Mouse (Mus musculus) forebrain, embryonic 16.5 days (tissue): Measurements from ENCODE around the gene Csnk1g2. TPM values are rescaled to one million over a fixed set of nuclear protein-coding genes. Genes with fewer than 3 reads are reported as not detected.

Experiments used
- ATAC-seq: fragments of 200-750 bp; cut with Nextera tagmentation; 2 replicates; pipeline ENCODE4 v1.8.0; 2017; ENCODE audit warnings: mild to moderate bottlenecking, moderate library complexity
- H3K27ac ChIP-seq: fragments of 300-500 bp; sonication (generic); 2 replicates; pipeline ENCODE4 v1.5.1; 2014; ENCODE audit warnings: low read length, control low read depth
- H3K27me3 ChIP-seq: fragments of 300-500 bp; sonication (generic); replicated peaks from 2 replicates; pipeline ENCODE4 v1.6.1; 2014; ENCODE audit warnings: low read length; ENCODE audit not compliant: control insufficient read depth, insufficient read depth
- H3K36me3 ChIP-seq: fragments of 300-500 bp; sonication (generic); 2 replicates; pipeline ENCODE4 v1.6.1; 2014; ENCODE audit not compliant: control insufficient read depth, insufficient read depth
- H3K4me1 ChIP-seq: fragments of 300-500 bp; sonication (generic); replicated peaks from 2 replicates; pipeline ENCODE4 v1.6.1; 2014; ENCODE audit warnings: low read length; ENCODE audit not compliant: control insufficient read depth, insufficient read depth
- H3K4me2 ChIP-seq: fragments of 300-500 bp; sonication (generic); 2 replicates; pipeline ENCODE4 v1.6.1; 2014; ENCODE audit warnings: mild to moderate bottlenecking, low read length, control low read depth
- H3K4me3 ChIP-seq: fragments of 300-500 bp; sonication (generic); replicated peaks from 2 replicates; pipeline ENCODE4 v1.5.1; 2014; ENCODE audit warnings: mild to moderate bottlenecking, low read length, control low read depth
- H3K9ac ChIP-seq: fragments of 300-500 bp; sonication (generic); replicated peaks from 2 replicates; pipeline ENCODE4 v1.6.1; 2014; ENCODE audit warnings: low read depth, low read length, control low read depth
- H3K9me3 ChIP-seq: fragments of 300-500 bp; sonication (generic); 2 replicates; pipeline ENCODE4 v1.6.1; 2016; ENCODE audit warnings: low read length; ENCODE audit not compliant: control insufficient read depth
- WGBS: fragments of 180-500 bp; shearing (Covaris S2); extraction: QIAGEN DNeasy Blood & Tissue Kit; methylation state at CpG from one replicate; pipeline ENCODE4 v1.1.7; 2014; 5-methylcytosine and 5-hydroxymethylcytosine counted together
- polyA plus RNA-seq: library from polyadenylated mRNA; unstranded; fragments of >200 nt; fragmentation: Nextera tagmentation; extraction: Ambion mirVana; gene quantifications from 2 replicates; pipeline ENCODE4 v1.2.1, GENCODE M21; 2015

Gene Csnk1g2
- polyA plus RNA-seq, 1 experiment from 2014 or later = 96.9 TPM

GRCm38 (mm10) chr10:80609269-80609924, 13.2 kb upstream of the Csnk1g2 start:
- Histone ChIP-seq H3K27ac (no peak overlapping the region), H3K36me3 (peaks cover 16% of the 10 kb centered on the region; the same call in 1 of the 2 replicates)
- 90% methylated on average over 10 of the region's 10 CpGs for WGBS

GRCm38 (mm10) chr10:80610116-80610785, 12.4 kb upstream of the Csnk1g2 start:
- no peak for ATAC-seq
- WGBS = 94% methylated on average over 9 of the region's 9 CpGs

More at GRCm38 (mm10) chr10:80609269-80609924, 13.2 kb upstream of the Csnk1g2 start:
- no peaks in the 10 kb centered on the region for H3K9me3 ChIP-seq
- 0 out of 2 replicates have a peak overlapping the region, but pooled peaks have one; percentile 5 for H3K9ac ChIP-seq
- no peaks in the 10 kb centered on the region for H3K27me3 ChIP-seq
- no peak for ATAC-seq
- no peak overlapping the region for H3K4me2 ChIP-seq
- H3K4me1 ChIP-seq = no peaks in the 10 kb centered on the region
- no peak overlapping the region for H3K4me3 ChIP-seq

GRCm38 (mm10) chr10:80611024-80611423, 11.6 kb upstream of the Csnk1g2 start:
- Histone ChIP-seq H3K9ac (no peak overlapping the region), H3K4me3 (no peak overlapping the region), H3K27ac (no peak overlapping the region), H3K27me3 (no peaks in the 10 kb centered on the region), H3K36me3 (peaks cover 21% of the 10 kb centered on the region; the same call in 1 of the 2 replicates), H3K4me2 (no peak overlapping the region), H3K4me1 (no peaks in the 10 kb centered on the region), H3K9me3 (no peaks in the 10 kb centered on the region)
- 77% methylated on average over 4 of the region's 4 CpGs for WGBS
- no peak for ATAC-seq

More at GRCm38 (mm10) chr10:80610116-80610785, 12.4 kb upstream of the Csnk1g2 start:
- no peak overlapping the region for H3K9ac ChIP-seq
- H3K27me3 ChIP-seq = no peaks in the 10 kb centered on the region
- H3K36me3 ChIP-seq = peaks cover 19% of the 10 kb centered on the region; the same call in 1 of the 2 replicates
- no peaks in the 10 kb centered on the region for H3K9me3 ChIP-seq
- H3K4me2 ChIP-seq = no peak overlapping the region
- H3K27ac ChIP-seq = no peak overlapping the region
- no peak overlapping the region for H3K4me3 ChIP-seq
- no peaks in the 10 kb centered on the region for H3K4me1 ChIP-seq

GRCm38 (mm10) chr10:80611905-80612304, 10.7 kb upstream of the Csnk1g2 start:
- H3K4me3 ChIP-seq = no peak overlapping the region
- H3K4me1 ChIP-seq = no peaks in the 10 kb centered on the region
- H3K36me3 ChIP-seq = peaks cover 18% of the 10 kb centered on the region; the same call in 1 of the 2 replicates
- H3K27ac ChIP-seq = no peak overlapping the region
- no peak overlapping the region for H3K4me2 ChIP-seq
- H3K27me3 ChIP-seq = no peaks in the 10 kb centered on the region
- no peak overlapping the region for H3K9ac ChIP-seq
- ATAC-seq = no peak
- H3K9me3 ChIP-seq = no peaks in the 10 kb centered on the region
- WGBS = 93% methylated on average over 3 of the region's 3 CpGs

- no peak for ATAC-seq
- WGBS = 93% methylated on average over 3 of the region's 3 CpGs
Measured at GRCm38 (mm10) chr10:80613821-80614220, 8.8 kb upstream of the Csnk1g2 start.

GRCm38 (mm10) chr10:80614351-80614750, 8.3 kb upstream of the Csnk1g2 start:
- Histone ChIP-seq H3K4me3 (no peak overlapping the region), H3K36me3 (peaks cover 8% of the 10 kb centered on the region; the same call in 1 of the 2 replicates), H3K27me3 (no peaks in the 10 kb centered on the region), H3K4me1 (no peaks in the 10 kb centered on the region), H3K27ac (no peak overlapping the region), H3K9ac (no peak overlapping the region), H3K9me3 (no peaks in the 10 kb centered on the region), H3K4me2 (no peak overlapping the region)
- WGBS = 89% methylated on average over 6 of the region's 6 CpGs
- ATAC-seq = no peak

More at GRCm38 (mm10) chr10:80613821-80614220, 8.8 kb upstream of the Csnk1g2 start:
- no peak overlapping the region for H3K4me3 ChIP-seq
- H3K9me3 ChIP-seq = no peaks in the 10 kb centered on the region
- no peak overlapping the region for H3K27ac ChIP-seq
- H3K27me3 ChIP-seq = no peaks in the 10 kb centered on the region
- peaks cover 8% of the 10 kb centered on the region; the same call in 1 of the 2 replicates for H3K36me3 ChIP-seq
- H3K9ac ChIP-seq = no peak overlapping the region
- no peak overlapping the region for H3K4me2 ChIP-seq
- no peaks in the 10 kb centered on the region for H3K4me1 ChIP-seq

- H3K27me3 ChIP-seq = no peaks in the 10 kb centered on the region
- H3K36me3 ChIP-seq = peaks cover 5% of the 10 kb centered on the region; the same call in 1 of the 2 replicates
- no peaks in the 10 kb centered on the region for H3K9me3 ChIP-seq
- no peak overlapping the region for H3K4me3 ChIP-seq
- 86% methylated on average over 9 of the region's 9 CpGs for WGBS
- H3K27ac ChIP-seq = no peak overlapping the region
- no peak overlapping the region for H3K9ac ChIP-seq
- H3K4me2 ChIP-seq = no peak overlapping the region
- no peak for ATAC-seq
- peaks cover 7% of the 10 kb centered on the region for H3K4me1 ChIP-seq
Measured at GRCm38 (mm10) chr10:80618181-80618580, 4.5 kb upstream of the Csnk1g2 start.

- WGBS = 37% methylated on average over 8 of the region's 8 CpGs
- no peaks in the 10 kb centered on the region for H3K9me3 ChIP-seq
- peaks cover 5% of the 10 kb centered on the region; the same call in 1 of the 2 replicates for H3K36me3 ChIP-seq
- H3K4me2 ChIP-seq = no peak overlapping the region
- no peak overlapping the region for H3K4me3 ChIP-seq
- ATAC-seq = no peak
- H3K27me3 ChIP-seq = no peaks in the 10 kb centered on the region
- H3K4me1 ChIP-seq = peaks cover 22% of the 10 kb centered on the region
- no peak overlapping the region for H3K9ac ChIP-seq
- no peak overlapping the region for H3K27ac ChIP-seq
Measured at GRCm38 (mm10) chr10:80619465-80620244, 3.0 kb upstream of the Csnk1g2 start.

- Histone ChIP-seq H3K9ac (no peak overlapping the region), H3K27me3 (no peaks in the 10 kb centered on the region), H3K4me1 (peaks cover 26% of the 10 kb centered on the region), H3K27ac (no peak overlapping the region), H3K36me3 (0 out of 2 replicates have a peak, but pooled peaks cover 2% of the 10 kb centered on the region), H3K4me3 (no peak overlapping the region), H3K9me3 (no peaks in the 10 kb centered on the region), H3K4me2 (no peak overlapping the region)
- no peak for ATAC-seq
- 84% methylated on average over 9 of the region's 9 CpGs for WGBS
Measured at GRCm38 (mm10) chr10:80620365-80620764, 2.3 kb upstream of the Csnk1g2 start.
